8 mouse cellular contexts compared by ENCODE assay signal in genomic region chr9:24502571-24503004, GRCm38 (mm10). TPM values are rescaled to one million over a fixed set of nuclear protein-coding genes. Genes with fewer than 3 reads are reported as not detected.
DNase-seq lines count a peak whose midpoint lies in the region; ATAC-seq and TF ChIP-seq lines count a peak whose summit lies in the region.

No protein-coding gene starts in this region.

- ATAC-seq in frontal cortex, adult (ENCODE audit: low TSS enrichment): peak; percentile 36
- peak; percentile 85 for ATAC-seq in kidney, postnatal 0 days (replicated peaks; ENCODE audit: low FRiP score, low read depth)
- ATAC-seq in lung, embryonic 14.5 days (ENCODE audit: insufficient read depth): peak; percentile 85

- no peak for TF ChIP-seq CTCF in kidney, postnatal 0 days (IDR thresholded peaks at IDR 0.05; ENCODE audit: low read depth)
- TF ChIP-seq CTCF in lung, embryonic 14.5 days (IDR thresholded peaks at IDR 0.05; ENCODE audit: low read depth): no peak
- TF ChIP-seq CTCF in olfactory bulb, adult 2 months (IDR thresholded peaks at IDR 0.05; ENCODE audit: insufficient read depth, low read depth, low read length): no peak

- H3K4me3 ChIP-seq in ES-E14 (ENCODE audit: insufficient read depth in 1 of 2, low read depth in 1 of 2, low read length in 2 of 2, poor library complexity in 1 of 2, severe bottlenecking in 1 of 2): peak overlapping the region; percentile 71 to 94
- H3K4me3 ChIP-seq in kidney, postnatal 0 days (replicated peaks; ENCODE audit: low read depth, low read length): peak overlapping the region; percentile 77
- peak overlapping the region; percentile 69 for H3K4me3 ChIP-seq in lung, embryonic 14.5 days (ENCODE audit: low read depth, low read length)
- peak overlapping the region; percentile 97 for H3K4me3 ChIP-seq in olfactory bulb, adult 2 months (ENCODE audit: insufficient read depth, low read depth, low read length)

- no peak for TF ChIP-seq POLR2A in olfactory bulb, adult 2 months (IDR thresholded peaks at IDR 0.05; ENCODE audit: insufficient read depth, low read depth, low read length)

- peak overlapping the region; percentile 67 for H3K27ac ChIP-seq in ES-E14 (ENCODE audit: insufficient read depth, low read depth, low read length, poor library complexity, severe bottlenecking)
- peak overlapping the region; percentile 92 for H3K27ac ChIP-seq in kidney, postnatal 0 days
- peak overlapping the region; percentile 90 for H3K27ac ChIP-seq in lung, embryonic 14.5 days (ENCODE audit: low read depth)
- H3K27ac ChIP-seq in olfactory bulb, adult 2 months (ENCODE audit: insufficient read depth, low read depth, low read length): peak overlapping the region; percentile 38; the same call in 1 of the 2 replicates

- H3K9ac ChIP-seq in ES-E14 (ENCODE audit: insufficient read depth, low read depth, low read length, poor library complexity, severe bottlenecking): peak overlapping the region; percentile 88
- peak overlapping the region; percentile 66 for H3K9ac ChIP-seq in kidney, postnatal 0 days (ENCODE audit: low read depth, low read length)
- H3K9ac ChIP-seq in lung, embryonic 14.5 days: peak overlapping the region; percentile 80

- H3K27me3 ChIP-seq in kidney, postnatal 0 days (ENCODE audit: insufficient read depth, low read length): no peaks in the 10 kb centered on the region
- no peaks in the 10 kb centered on the region for H3K27me3 ChIP-seq in lung, embryonic 14.5 days (ENCODE audit: insufficient read depth, low read length)

- H3K4me1 ChIP-seq in ES-E14 (ENCODE audit: control insufficient read depth in 2 of 2, insufficient read depth in 2 of 2, low read length in 2 of 2, poor library complexity in 1 of 2): peaks cover 0 to 4% of the 10 kb centered on the region in 2 experiments; a peak in 3 of 4 replicates
- no peaks in the 10 kb centered on the region for H3K4me1 ChIP-seq in kidney, postnatal 0 days (replicated peaks; ENCODE audit: insufficient read depth, low read length)
- peaks cover 10% of the 10 kb centered on the region for H3K4me1 ChIP-seq in lung, embryonic 14.5 days (ENCODE audit: insufficient read depth)
- H3K4me1 ChIP-seq in olfactory bulb, adult 2 months (ENCODE audit: control insufficient read depth, insufficient read depth, low read length): peaks cover 6% of the 10 kb centered on the region; the same call in 1 of the 2 replicates

- H3K36me3 ChIP-seq in ES-E14 (ENCODE audit: control insufficient read depth, insufficient read depth, low read length, poor library complexity, severe bottlenecking): no peaks in the 10 kb centered on the region
- no peaks in the 10 kb centered on the region for H3K36me3 ChIP-seq in kidney, postnatal 0 days (ENCODE audit: insufficient read depth, low read length)
- no peaks in the 10 kb centered on the region for H3K36me3 ChIP-seq in lung, embryonic 14.5 days (ENCODE audit: insufficient read depth)

- no peak for DNase-seq in frontal cortex, adult 2 months (ENCODE audit: extremely low spot score in 1 of 2, low spot score in 1 of 2)
- no peak for DNase-seq in ES-E14 (ENCODE audit: low read depth, low spot score)
- peak; percentile 58 for DNase-seq in embryo, embryonic 10 days (ENCODE audit: low spot score)
- DNase-seq in gastrocnemius, postnatal 10 days: peak; percentile 63
- peak; percentile 78 for DNase-seq in kidney, postnatal 0 days (ENCODE audit: low spot score)
- peak; percentile 71 for DNase-seq in lung, embryonic 14.5 days

- H3K9me3 ChIP-seq in ES-E14 (ENCODE audit: control insufficient read depth, insufficient read depth, low read depth, low read length): no peaks in the 10 kb centered on the region
- H3K9me3 ChIP-seq in kidney, postnatal 0 days (replicated peaks; ENCODE audit: low read length): no peaks in the 10 kb centered on the region
- no peaks in the 10 kb centered on the region for H3K9me3 ChIP-seq in lung, embryonic 14.5 days (ENCODE audit: low read depth, low read length)

- peak overlapping the region; percentile 63 for H3K4me2 ChIP-seq in kidney, postnatal 0 days (ENCODE audit: low read length)
- peak overlapping the region; percentile 80 for H3K4me2 ChIP-seq in lung, embryonic 14.5 days

- in situ Hi-C loops in ES-E14 (cut with MboI; ENCODE audit: low sequenced_read_pairs in 2 of 2, unreplicated experiment in 2 of 2): loop anchor here in 1 of 2 experiments (25.0 kb wide), 1 partner anchor 365 kb away; no protein-coding TSS in a partner anchor

- under 1% methylated on average over 37 of the region's 48 CpGs for WGBS in kidney, postnatal 0 days
- WGBS in lung, embryonic 14.5 days: 0% methylated on average over 29 of the region's 48 CpGs
- 1% methylated on average over 46 of the region's 48 CpGs for WGBS in olfactory bulb, adult 2 months

TF ChIP-seq in ES-E14, 5 proteins besides CTCF, POLR2A, EP300 and RAD21:
- no peak for TF ChIP-seq HCFC1 (IDR thresholded peaks at IDR 0.05; ENCODE audit: borderline replicate concordance, insufficient read depth, low read length)
- TF ChIP-seq ZC3H11A (IDR thresholded peaks at IDR 0.05; ENCODE audit: borderline replicate concordance, low read depth, low read length): no peak
- no peak for TF ChIP-seq ZNF384 (IDR thresholded peaks at IDR 0.05; ENCODE audit: low read depth, low read length)
- TF ChIP-seq MAFK (IDR thresholded peaks at IDR 0.05; ENCODE audit: insufficient read depth, low read depth, low read length): no peak
- no peak for TF ChIP-seq CHD2 (IDR thresholded peaks at IDR 0.05; ENCODE audit: low read depth, low read length)

RNA-seq across cellular contexts. Expression of gene Dpy19l1, which starts 0.4 kb away (rescaled TPM):
- 54.3 and 69.1 TPM in 2 replicates for polyA plus RNA-seq in frontal cortex, adult 2 months (2012; rRNA removed)
- total RNA-seq in ES-E14 (2012; rRNA removed): 54.1 and 72.3 TPM in 2 replicates
- total RNA-seq in gastrocnemius, postnatal 10 days (2021): 10 to 100 TPM; 13.6 to 17.4 TPM
- polyA plus RNA-seq in kidney, postnatal 0 days (2015; fragmentation: Nextera tagmentation; extraction: Ambion mirVana): 9.5 and 13.0 TPM in 2 replicates
- 28.3 and 31.7 TPM in 2 replicates for polyA plus RNA-seq in lung, embryonic 14.5 days (2014; fragmentation: Nextera tagmentation; extraction: Ambion mirVana)
- not detected in 2 replicates for polyA plus RNA-seq in olfactory bulb, adult 2 months (2012; ENCODE audit: insufficient read depth, insufficient read length, low replicate concordance, missing spikeins)

Comparison
In these comparisons a context has a peak if more than half of its experiments do, and no peak if none do; other contexts are left out.
1. DNase-seq: peak in embryo, embryonic 10 days (single experiment), gastrocnemius, postnatal 10 days (single experiment), kidney, postnatal 0 days (single experiment) and lung, embryonic 14.5 days (single experiment); none in frontal cortex, adult 2 months (0 of 2) and ES-E14 (single experiment).
2. H3K27ac ChIP-seq: peak in every context shown above with its lines; median percentile 92 in kidney, postnatal 0 days; 90 in lung, embryonic 14.5 days; 67 in ES-E14; 38 in olfactory bulb, adult 2 months.
3. Peak in every context shown above with its lines, with median percentiles within 50 percentile points of each other: ATAC-seq, H3K4me3 ChIP-seq and H3K9ac ChIP-seq.